Mouse (Mus musculus) gastrocnemius, adult 8-10 months (tissue): ENCODE measurements around the gene Nmb. TPM values are rescaled to one million over a fixed set of nuclear protein-coding genes. Genes with fewer than 3 reads are reported as not detected.
A peak's percentile ranks its signal among the peaks of the same experiment; 100 is the strongest.

Source experiments
- DNase-seq, 2 experiments: peaks; one replicate each; pipeline ENCODE4 v3.0.0; 2022; ENCODE audit warnings: low spot score in 2 of 2
- total RNA-seq, 4 experiments: library from RNA; stranded (reverse); gene quantifications; 2 replicates each; pipeline ENCODE4 v1.2.4; 2022

Nmb gene
- total RNA-seq, 4 experiments from 2014 or later: 2.4 to 5.0 (median 4.0) TPM

DNA sequence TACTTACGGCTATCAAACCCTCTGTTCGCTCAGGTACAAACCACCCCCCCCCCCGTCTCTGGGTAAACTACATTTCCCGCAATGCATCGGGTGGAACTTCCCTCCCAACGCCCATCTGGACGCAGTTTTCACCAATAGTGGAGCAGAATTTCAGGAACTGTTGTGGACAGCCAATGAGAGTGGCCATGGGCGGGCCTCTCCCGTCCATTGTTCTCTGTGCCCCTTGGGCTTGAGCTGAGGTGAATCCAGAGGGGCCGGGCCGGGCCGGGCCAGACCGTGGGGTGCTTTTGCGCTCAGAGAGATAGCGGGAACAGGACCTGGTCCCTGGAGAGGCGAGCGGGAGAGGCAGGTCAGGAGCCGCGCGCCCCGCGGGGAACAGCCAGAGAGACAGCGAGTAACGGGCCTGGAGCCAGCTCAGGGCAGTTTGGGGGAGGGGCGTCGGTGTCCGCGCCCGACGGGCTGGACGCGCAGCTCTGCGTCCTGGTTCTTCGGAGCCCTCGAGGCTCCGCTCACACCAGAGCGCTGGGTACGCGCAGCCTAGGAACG is 44.1 kb downstream of the Nmb start, which contains the start of gene Zscan2:
Zscan2 (plus strand) TSS at position 192 of the 546 bp plus-strand sequence.
- DNase-seq: peak; percentile 77 to 80

GRCm38 (mm10) chr7:80860227-80860626 is 44.6 kb downstream of the Nmb start:
- DNase-seq: peak in 1 of 2 experiments; percentile 18

DNA sequence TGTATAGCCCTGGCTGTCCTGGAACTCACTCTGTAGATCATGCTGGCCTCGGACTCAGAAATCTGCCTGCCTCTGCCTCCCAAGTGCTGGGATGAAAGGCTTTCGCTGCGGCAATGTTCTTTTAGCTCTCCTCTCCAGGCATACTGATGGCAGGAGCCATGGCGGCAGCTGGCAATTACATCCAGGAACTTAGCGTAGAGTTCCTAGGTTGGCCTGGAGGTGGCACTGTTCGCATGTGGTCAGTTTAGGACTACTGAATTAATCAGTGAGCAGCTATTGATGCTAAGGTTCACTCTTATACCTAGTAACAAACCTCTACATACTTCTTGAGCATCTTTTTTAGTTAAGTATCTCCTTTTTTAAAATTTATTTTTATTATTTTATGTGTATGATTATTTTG is 47.7 kb downstream of the Nmb start:
- DNase-seq: peak; percentile 50 to 57

DNA sequence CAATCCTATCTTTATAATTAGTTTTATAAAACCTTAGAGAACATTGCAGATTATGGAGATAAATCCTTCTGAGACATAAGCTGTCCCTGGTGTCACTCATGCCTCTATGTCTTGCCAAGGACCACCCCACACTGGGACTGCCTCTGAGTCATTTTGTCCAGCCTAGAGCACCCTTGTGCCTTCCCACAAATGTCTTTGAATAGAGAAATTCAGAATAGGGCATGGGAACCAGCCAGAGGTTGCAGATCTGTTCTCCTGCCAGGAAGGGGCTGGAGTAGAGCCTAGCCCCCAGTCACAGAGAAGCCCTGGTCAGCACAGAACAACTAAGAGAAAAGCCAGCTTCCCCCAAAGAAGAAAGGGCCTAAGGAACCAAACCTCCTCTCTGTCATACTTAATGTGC is 49.6 kb downstream of the Nmb start:
- no peak for DNase-seq

- no peak for DNase-seq
These were observed 51.7 kb downstream of the Nmb start for GRCm38 (mm10) chr7:80853218-80853617.

Other genes starting within 250 kb of the Nmb start
- 10 to 100 TPM in 3 of 4 experiments, 1 to 10 TPM in 1; 8.9 to 11.6 (median 11.4) TPM for gene Crtc3, start 216.2 kb downstream of the Nmb start, total RNA-seq
- 10 to 100 TPM in 2 of 4 experiments, 1 to 10 TPM in 2; 6.3 to 12.7 (median 10.6) TPM for gene Iqgap1, start 79.1 kb downstream of the Nmb start, total RNA-seq
- gene Zscan2, start 44.2 kb downstream of the Nmb start, total RNA-seq: 1 to 10 TPM; 1.8 to 2.4 (median 2.0) TPM
- 1 to 10 TPM; 2.4 to 6.0 (median 3.8) TPM for gene Wdr73, start 3.8 kb downstream of the Nmb start, total RNA-seq
- 10 to 100 TPM; 24.9 to 33.7 (median 25.5) TPM for gene Sec11a, start 42.7 kb upstream of the Nmb start, total RNA-seq
- 10 to 100 TPM in 3 of 4 experiments, 1 to 10 TPM in 1; 9.1 to 14.1 (median 12.1) TPM for gene Zfp592, start 88.6 kb upstream of the Nmb start, total RNA-seq
- 100 to 1,000 TPM; 273 to 345 (median 299) TPM for gene Alpk3, start 152.5 kb upstream of the Nmb start, total RNA-seq
- under 1 TPM; 0.07 to 0.25 (median 0.14) TPM for gene Slc28a1, start 209.7 kb upstream of the Nmb start, total RNA-seq